Mouse (Mus musculus) lung, embryonic 14.5 days (tissue): Measurements from ENCODE around the gene Dpp4. TPM values are rescaled to one million over a fixed set of nuclear protein-coding genes. Genes with fewer than 3 reads are reported as not detected.
A peak's percentile ranks its signal among the peaks of the same experiment; 100 is the strongest.

Source experiments
- ATAC-seq: fragments of 200-750 bp; cut with Nextera tagmentation; 2 replicates; pipeline ENCODE4 v1.8.0; 2017; ENCODE audit warnings: mild to moderate bottlenecking, moderate TSS enrichment, moderate library complexity; ENCODE audit not compliant: insufficient read depth
- DNase-seq: peaks from one replicate; pipeline ENCODE4 v3.0.0-alpha.2; 2015
- H3K27ac ChIP-seq: fragments of 300-500 bp; sonication (generic); 2 replicates; pipeline ENCODE4 v1.5.1; 2014; ENCODE audit warnings: low read depth, mild to moderate bottlenecking, moderate library complexity
- H3K27me3 ChIP-seq: fragments of 300-500 bp; sonication (generic); 2 replicates; pipeline ENCODE4 v1.6.1; 2014; ENCODE audit warnings: low read length, control low read depth; ENCODE audit not compliant: insufficient read depth
- H3K36me3 ChIP-seq: fragments of 300-500 bp; sonication (generic); 2 replicates; pipeline ENCODE4 v1.6.1; 2014; ENCODE audit warnings: control low read depth; ENCODE audit not compliant: insufficient read depth
- H3K4me1 ChIP-seq: fragments of 300-500 bp; sonication (generic); 2 replicates; pipeline ENCODE4 v1.6.1; 2014; ENCODE audit warnings: antibody characterized with exemption, control low read depth; ENCODE audit not compliant: insufficient read depth
- H3K4me2 ChIP-seq: fragments of 300-500 bp; sonication (generic); 2 replicates; pipeline ENCODE4 v1.6.1; 2014; ENCODE audit warnings: mild to moderate bottlenecking
- H3K4me3 ChIP-seq: fragments of 300-500 bp; sonication (generic); 2 replicates; pipeline ENCODE4 v1.5.1; 2014; ENCODE audit warnings: low read depth, low read length
- H3K9ac ChIP-seq: fragments of 300-500 bp; sonication (generic); 2 replicates; pipeline ENCODE4 v1.6.1; 2014
- H3K9me3 ChIP-seq: fragments of 300-500 bp; sonication (generic); 2 replicates; pipeline ENCODE4 v1.6.1; 2016; ENCODE audit warnings: low read depth, low read length, control low read depth
- CTCF ChIP-seq: IDR thresholded peaks from 2 replicates; pipeline ENCODE4 v1.5.1; 2016; ENCODE audit warnings: antibody characterized with exemption, low read depth
- WGBS: fragments of 180-500 bp; shearing (Covaris S2); extraction: QIAGEN DNeasy Blood & Tissue Kit; methylation state at CpG from one replicate; pipeline ENCODE4 v1.1.7; 2014; 5-methylcytosine and 5-hydroxymethylcytosine counted together
- polyA plus RNA-seq: library from polyadenylated mRNA; unstranded; fragments of >200 nt; fragmentation: Nextera tagmentation; extraction: Ambion mirVana; gene quantifications from 2 replicates; pipeline ENCODE4 v1.2.1, GENCODE M21; 2014

Gene Dpp4
- polyA plus RNA-seq, 1 experiment from 2014 or later, result 23.7 TPM

DNA sequence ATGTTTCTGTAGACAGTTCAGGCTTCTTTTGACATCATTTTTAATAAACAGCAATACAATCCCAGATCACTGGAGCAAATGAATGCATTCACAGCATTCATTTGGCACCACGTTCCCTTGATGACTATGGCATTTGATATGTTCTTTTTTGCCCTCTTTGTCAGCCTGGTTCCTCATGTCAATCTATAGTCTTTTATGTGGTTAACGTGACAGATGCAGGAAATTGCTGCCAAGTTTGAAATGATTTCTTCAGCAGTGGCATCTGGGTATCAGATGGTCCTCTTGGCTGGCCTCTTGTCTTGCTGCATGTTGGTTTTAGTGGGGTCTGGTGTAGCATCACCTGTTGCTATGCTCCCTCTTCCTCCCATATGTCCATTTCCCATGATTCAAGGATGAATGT, 118.2 kb downstream of the Dpp4 start:
- no peak for ATAC-seq
- Histone ChIP-seq H3K9me3 (no peaks in the 10 kb centered on the region), H3K4me3 (no peak overlapping the region), H3K27ac (no peak overlapping the region), H3K4me2 (no peak overlapping the region), H3K27me3 (no peaks in the 10 kb centered on the region), H3K4me1 (no peaks in the 10 kb centered on the region), H3K9ac (no peak overlapping the region), H3K36me3 (no peaks in the 10 kb centered on the region)
- no peak for DNase-seq
- TF ChIP-seq CTCF, result no peak
- WGBS, result 63% methylated on average over 2 of the region's 2 CpGs

- no peak for TF ChIP-seq CTCF
- ATAC-seq (no peak; the same call in 1 of the 2 replicates), DNase-seq (no peak)
- Histone ChIP-seq H3K4me3 (no peak overlapping the region), H3K27ac (no peak overlapping the region), H3K4me2 (no peak overlapping the region), H3K9me3 (no peaks in the 10 kb centered on the region), H3K36me3 (no peaks in the 10 kb centered on the region), H3K4me1 (no peaks in the 10 kb centered on the region), H3K27me3 (no peaks in the 10 kb centered on the region), H3K9ac (no peak overlapping the region)
- WGBS, result 37% methylated on average over 4 of the region's 4 CpGs
Observed at GRCm38 (mm10) chr2:62287532-62287931, 124.5 kb downstream of the Dpp4 start.

GRCm38 (mm10) chr2:62285847-62286246, 126.2 kb downstream of the Dpp4 start:
- Histone ChIP-seq H3K27ac (no peak overlapping the region), H3K9ac (no peak overlapping the region), H3K36me3 (no peaks in the 10 kb centered on the region), H3K4me1 (no peaks in the 10 kb centered on the region), H3K9me3 (no peaks in the 10 kb centered on the region), H3K27me3 (no peaks in the 10 kb centered on the region), H3K4me3 (no peak overlapping the region), H3K4me2 (no peak overlapping the region)
- no peak for ATAC-seq
- DNase-seq, result peak; percentile 68
- 1% methylated on average over 2 of the region's 2 CpGs for WGBS
- peak; percentile 39 for TF ChIP-seq CTCF

DNA sequence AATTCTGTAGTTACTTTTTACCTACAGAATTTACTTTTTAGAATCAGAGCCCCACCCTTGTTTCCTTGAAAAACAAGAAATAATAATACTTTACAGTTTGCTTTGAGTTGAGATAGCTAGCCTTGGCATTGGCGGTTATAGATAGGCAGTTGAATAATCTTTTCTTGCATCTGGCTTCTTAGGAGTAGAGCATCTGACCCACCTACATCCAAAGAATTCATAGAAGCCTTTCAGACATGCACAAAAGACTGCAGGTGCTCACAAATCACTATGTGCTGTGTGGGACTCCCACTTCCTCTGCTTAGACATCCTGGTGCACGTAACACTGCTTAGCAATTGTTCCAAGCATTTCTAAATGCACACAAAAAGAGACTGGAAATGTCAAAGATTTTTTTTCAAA, 127.0 kb downstream of the Dpp4 start:
- TF ChIP-seq CTCF, result no peak
- no peak for ATAC-seq
- WGBS, result 80% methylated on average over 2 of the region's 2 CpGs
- Histone ChIP-seq H3K9ac (no peak overlapping the region), H3K4me3 (no peak overlapping the region), H3K4me1 (no peaks in the 10 kb centered on the region), H3K4me2 (no peak overlapping the region), H3K9me3 (no peaks in the 10 kb centered on the region), H3K36me3 (no peaks in the 10 kb centered on the region), H3K27me3 (no peaks in the 10 kb centered on the region), H3K27ac (no peak overlapping the region)
- no peak for DNase-seq

Other genes starting within 250 kb of the Dpp4 start
- 0.20 TPM in 1 of 2 replicates, not detected in the other for gene Gcg, start 71.4 kb upstream of the Dpp4 start, polyA plus RNA-seq
- gene Fap, start 161.8 kb upstream of the Dpp4 start, polyA plus RNA-seq, result 2.0 and 2.2 TPM in 2 replicates
- gene Ifih1, start 234.0 kb upstream of the Dpp4 start, polyA plus RNA-seq, result 1.5 TPM in 2 replicates